Mouse (Mus musculus) adrenal gland, postnatal 25 days (tissue): ENCODE data around the gene Ssr3. TPM values are rescaled to one million over a fixed set of nuclear protein-coding genes. Genes with fewer than 3 reads are reported as not detected.
A peak's percentile ranks its signal among the peaks of the same experiment; 100 is the strongest.

Experiments
- DNase-seq: peaks from one replicate; pipeline ENCODE4 v3.0.0; 2021; ENCODE audit warnings: mixed read lengths
- total RNA-seq: library from RNA; stranded (reverse); gene quantifications from 2 replicates; pipeline ENCODE4 v1.2.3, GENCODE M21; 2021

Ssr3 gene
- total RNA-seq, 1 experiment from 2014 or later = 165 TPM

DNA sequence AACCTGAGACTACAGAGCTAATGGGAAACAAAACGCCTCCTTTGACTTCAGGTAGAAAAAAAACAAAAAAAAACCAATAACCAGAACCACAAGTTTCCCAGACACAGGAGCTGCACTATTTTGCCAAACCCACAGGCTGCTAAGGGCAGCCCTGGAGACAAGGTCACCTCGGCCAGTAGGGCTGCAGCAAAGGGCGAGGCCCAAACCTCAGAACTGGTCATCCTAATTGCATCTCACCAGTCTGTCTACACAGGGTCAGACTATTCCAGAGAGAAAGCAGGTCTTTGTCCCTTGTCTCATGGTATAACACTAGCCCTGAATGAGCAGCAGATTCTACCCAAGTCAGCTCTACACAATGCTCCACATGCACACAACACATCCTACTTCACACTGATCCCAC, 17.7 kb downstream of the Ssr3 start:
- no peak for DNase-seq

- no peak for DNase-seq
Measured at GRCm38 (mm10) chr3:65373594-65374182, 18.7 kb downstream of the Ssr3 start.

DNA sequence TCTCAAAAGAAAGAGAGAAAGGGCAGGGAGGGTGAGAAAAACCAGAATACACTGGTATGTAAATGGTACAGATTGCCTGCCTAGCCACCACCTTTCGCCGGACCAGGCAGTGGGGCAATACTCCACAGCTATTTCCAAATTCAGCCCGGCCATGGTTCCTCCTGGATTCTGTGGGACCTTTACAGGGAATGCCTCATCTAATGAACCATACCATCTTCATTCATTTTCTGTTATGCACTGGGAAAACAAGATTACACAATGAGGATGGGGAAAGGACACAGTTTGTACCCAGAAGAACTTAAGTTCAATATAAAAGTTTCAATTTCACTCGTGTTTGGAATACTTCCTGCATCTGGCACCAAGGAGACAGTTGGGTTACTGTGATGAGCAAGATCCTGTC, 19.9 kb downstream of the Ssr3 start:
- no peak for DNase-seq

DNA sequence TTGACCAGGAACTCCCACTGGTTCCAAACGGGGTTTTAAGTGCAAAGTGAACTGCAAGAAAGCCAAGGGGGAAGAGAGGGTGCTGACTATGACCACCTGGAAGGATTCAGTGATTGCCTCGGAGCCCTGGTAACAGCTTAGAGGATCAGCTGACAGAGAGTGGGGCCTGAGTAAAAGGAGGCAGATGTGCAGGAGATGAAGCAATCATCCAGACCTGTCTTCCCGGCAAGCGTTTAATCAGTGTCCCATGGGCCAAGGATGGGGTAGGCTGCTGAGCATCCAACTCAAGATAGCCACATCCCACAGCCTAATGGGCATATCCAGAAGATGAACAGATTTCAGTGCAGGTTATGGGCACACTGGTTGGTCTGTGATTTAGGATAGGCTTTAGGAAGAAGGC, 24.5 kb downstream of the Ssr3 start:
- no peak for DNase-seq

DNA sequence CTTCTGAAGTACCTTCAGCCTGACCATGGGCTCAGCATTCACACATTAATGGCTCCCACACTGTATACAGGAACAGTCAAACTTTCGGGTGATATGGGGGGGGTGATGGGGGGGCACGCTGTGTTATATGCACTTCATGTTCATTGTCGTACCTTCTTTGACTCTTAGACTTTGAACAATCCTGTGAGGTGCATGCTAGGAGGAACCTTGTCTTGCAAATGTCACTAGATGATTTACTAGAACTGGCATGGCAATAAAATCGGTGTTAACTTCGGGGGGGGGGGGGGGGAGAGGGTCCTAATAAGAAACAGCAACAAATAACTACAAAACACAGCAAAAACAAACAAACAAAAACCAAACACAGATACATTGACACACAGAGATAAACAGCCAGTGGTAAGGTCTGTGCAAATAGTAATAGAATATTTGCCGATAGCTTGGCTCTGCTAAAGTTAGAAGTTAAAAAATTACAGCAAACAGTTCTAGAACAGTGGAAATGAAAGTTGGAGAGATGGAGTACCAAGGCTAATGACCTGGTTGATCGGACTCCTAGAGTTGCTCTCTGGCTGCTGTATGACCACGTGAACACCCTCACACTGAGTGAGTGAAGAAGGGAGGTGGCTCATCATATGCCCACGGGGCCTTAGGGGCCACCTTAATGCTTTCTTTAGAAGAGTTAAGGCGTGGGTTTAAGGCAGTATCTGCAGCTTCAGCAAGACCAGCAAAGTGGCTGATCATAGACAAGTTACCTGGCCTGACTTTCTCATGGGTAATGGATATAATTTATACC, 26.3 kb downstream of the Ssr3 start:
- no peak for DNase-seq

DNA sequence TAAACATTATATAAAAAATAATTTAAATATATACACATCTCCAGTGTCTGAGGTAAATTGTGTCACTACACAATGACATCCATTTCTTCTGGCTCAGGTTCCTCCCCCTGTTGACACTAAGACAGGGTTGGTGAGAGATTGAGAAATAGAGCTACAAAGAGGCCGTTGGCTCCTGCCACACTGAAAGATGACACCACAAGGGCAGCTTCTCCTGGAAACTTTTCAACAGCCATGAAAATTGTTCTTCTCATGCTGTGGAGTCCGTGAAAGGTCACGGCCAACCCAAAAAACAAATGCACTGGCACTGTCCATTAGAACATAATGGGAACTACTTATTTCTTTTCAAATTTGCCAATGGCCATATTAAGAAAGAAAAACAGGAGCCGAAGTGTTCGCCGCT, 27.2 kb downstream of the Ssr3 start:
- DNase-seq = peak; percentile 24

DNA sequence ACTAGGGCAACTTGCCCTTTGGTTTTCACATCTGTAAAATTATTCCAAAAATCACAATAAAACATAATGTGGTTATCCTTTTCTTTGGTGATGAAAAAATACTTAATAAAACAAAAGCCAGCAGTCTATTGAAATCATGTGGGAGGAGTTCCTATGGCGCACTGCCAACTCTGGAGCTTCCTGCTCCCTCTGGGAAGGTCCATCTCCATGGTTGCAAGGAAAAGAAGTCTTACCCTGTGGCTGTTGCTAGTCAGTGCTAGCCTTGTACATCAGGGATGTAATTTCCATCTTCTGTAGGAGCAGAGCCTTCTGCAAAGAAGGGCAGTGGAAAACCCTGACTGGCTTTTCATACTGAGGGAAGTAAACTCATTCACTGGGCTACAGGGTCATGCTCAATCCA, 29.0 kb downstream of the Ssr3 start:
- peak; percentile 46 for DNase-seq

DNA sequence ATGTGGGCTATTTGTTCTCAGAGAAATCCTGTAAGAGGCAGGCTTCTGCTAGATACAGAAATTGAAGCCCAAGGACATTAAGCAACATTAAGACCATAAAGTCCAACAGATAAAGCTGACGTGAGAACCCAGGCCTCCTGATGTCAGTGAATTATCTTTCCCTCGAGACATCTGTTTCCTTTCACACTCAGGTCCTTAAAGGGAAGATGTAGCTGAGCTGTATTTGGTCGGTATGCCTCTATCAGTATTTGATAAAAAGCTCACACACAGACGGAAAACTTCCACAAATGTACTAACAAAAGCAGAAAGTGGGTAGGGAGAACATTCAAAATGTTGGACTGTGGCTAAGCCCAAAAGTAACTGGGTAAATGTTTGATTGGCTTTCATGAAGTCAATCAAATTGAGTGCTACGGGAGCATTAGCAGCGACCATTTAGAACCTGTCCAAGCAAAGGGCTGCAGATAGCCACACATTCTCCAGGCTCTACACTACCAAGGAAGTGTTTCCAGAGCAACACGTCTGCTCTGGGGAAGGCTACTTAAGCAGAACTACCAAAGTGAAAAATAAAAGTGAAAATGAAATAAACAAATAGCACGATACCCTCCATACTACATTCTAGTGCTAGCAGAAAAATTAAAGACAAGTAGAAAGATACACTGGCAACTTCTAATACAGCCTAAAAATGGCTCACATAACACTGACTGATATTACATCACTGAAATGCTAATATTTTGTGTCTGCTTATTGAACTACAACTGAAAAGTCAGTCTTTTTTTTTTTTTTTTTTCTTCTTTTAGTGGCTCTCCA, 32.1 kb downstream of the Ssr3 start:
- DNase-seq = no peak

DNA sequence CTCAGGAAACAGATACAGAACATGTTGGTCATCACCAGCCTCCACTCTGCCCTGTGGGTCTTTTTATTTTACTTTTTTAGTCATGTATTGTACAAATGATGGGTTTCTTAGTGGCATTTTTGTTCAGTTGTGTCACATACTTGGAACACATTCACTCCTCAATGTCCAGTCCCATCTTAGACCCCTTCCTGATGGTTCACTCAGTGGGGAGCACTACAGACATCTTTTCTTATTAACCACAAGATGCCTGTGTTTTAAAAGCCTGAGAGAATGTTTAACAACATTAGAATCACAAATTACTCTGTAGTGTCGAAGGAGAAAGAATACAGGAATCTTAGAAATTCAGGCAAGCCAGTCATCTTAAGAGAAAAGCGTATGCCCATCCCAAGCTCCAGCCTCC, 33.6 kb downstream of the Ssr3 start:
- no peak for DNase-seq

DNA sequence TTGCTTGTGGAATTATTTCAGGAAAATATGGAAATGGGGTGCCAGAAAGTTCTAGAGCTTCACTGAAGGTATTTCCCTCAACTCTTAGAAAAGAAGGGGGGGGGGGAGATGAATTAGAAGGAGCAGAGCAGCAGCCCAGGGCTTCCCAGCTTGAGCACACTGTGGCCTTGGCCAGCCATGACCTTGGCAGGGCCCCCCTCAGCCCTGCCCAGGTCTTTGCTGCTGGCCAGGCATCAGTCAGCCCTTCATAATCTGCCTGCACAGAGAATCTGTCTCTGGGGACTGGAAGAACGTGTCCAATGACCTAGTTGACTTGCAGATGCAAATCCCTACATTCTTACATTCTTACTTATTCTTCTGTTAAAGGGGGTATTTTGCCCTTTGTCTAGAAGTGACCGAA, 34.1 kb downstream of the Ssr3 start:
- no peak for DNase-seq

GRCm38 (mm10) chr3:65355479-65355878, 36.9 kb downstream of the Ssr3 start:
- no peak for DNase-seq

GRCm38 (mm10) chr3:65353263-65354037, 39.0 kb downstream of the Ssr3 start:
- no peak for DNase-seq

DNA sequence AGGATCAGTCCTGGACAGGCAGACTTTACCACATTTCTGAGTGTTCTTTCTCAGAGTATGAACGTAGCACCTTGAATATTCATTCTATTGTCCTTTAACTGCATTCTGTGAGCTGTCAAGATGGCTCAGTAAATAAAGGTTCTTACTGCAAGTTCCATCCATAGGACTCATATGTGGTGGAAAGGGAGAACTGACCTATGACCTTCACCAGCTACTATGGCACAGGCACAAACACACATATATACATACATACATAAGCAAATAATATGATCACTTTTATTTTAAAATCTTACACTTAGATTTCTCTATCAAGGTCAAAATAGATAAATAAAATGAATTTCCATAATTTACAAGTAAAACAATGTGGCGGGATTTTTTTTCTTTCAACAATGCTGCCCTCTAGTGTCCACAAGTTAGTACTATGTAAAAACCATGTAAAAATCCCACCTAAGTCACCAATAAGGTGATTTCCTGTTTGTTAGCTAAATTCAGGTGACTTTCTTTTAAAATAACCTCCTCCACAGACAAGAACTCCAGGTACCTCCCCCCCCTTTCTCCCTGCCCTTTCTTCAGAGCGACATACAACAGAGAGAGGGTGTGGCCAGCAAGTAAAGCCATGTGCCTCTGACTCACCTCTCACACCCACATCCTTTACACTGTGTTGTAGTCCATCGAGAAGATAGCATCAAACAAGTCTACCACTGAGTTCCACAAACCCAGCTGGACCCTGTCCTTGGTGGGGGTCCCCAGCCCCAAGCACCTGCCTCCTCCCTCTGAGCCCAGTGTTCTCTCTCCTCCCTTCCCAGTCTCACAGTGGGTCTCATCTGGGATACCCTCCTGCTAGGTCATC, 39.9 kb downstream of the Ssr3 start:
- no peak for DNase-seq

- no peak for DNase-seq
Measured at GRCm38 (mm10) chr3:65346176-65346575, 46.2 kb downstream of the Ssr3 start.

GRCm38 (mm10) chr3:65340173-65340951, 52.1 kb downstream of the Ssr3 start:
- no peak for DNase-seq

DNA sequence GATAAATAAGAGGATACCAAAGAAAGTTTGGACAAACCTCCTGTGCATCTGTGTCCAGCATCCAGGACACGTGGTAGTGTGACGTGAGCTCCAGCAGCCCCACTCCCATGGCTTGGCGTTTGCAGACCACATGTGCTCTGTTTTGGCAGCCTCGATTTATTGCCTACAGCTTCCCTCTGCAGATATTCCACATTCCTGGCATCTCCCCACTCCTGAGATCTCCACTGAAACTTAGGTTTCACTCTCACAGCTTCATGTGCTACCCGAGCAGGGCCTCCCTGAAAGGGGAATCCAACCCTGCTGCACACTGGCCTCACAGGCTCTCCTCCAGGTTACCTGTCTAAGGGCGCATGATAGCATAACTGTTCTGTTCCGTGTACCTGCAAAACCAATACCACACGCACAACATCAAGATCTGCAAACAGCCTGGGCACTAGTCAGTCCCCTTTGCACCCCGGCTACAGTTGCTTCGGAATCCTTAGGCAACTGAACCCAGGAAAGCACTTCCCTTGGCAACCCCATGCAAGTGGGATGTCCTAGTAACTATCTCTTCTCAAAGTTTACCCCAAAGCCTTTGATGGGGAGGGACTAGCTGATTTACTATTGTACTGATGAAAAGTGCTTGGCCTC, 54.5 kb downstream of the Ssr3 start:
- no peak for DNase-seq
